Mouse (Mus musculus) erythroblast, embryonic 14.5 days (primary cell): ENCODE measurements around the gene Rps15. TPM values are rescaled to one million over a fixed set of nuclear protein-coding genes. Genes with fewer than 3 reads are reported as not detected.
A peak's percentile ranks its signal among the peaks of the same experiment; 100 is the strongest.
"Not testable (repeated sequence)": the region's sequence is repeated elsewhere in the genome, so short reads cannot be mapped to it uniquely, and the experiment has no call there.

ENCODE experiments used
- H3K27me3 ChIP-seq: 2 replicates; pipeline ENCODE4 v1.6.1; 2012; ENCODE audit warnings: inconsistent platforms; ENCODE audit not compliant: control insufficient read depth
- H3K36me3 ChIP-seq: 2 replicates; pipeline ENCODE4 v1.6.1; 2012; ENCODE audit warnings: mild to moderate bottlenecking, inconsistent platforms; ENCODE audit not compliant: control insufficient read depth
- H3K4me1 ChIP-seq: 2 replicates; pipeline ENCODE4 v1.6.1; 2012; ENCODE audit warnings: inconsistent platforms; ENCODE audit not compliant: control insufficient read depth
- H3K4me3 ChIP-seq: replicated peaks from 2 replicates; pipeline ENCODE3; 2012; ENCODE audit warnings: moderate library complexity, mild to moderate bottlenecking, inconsistent platforms
- H3K9me3 ChIP-seq: 2 replicates; pipeline ENCODE4 v1.6.1; 2012; ENCODE audit warnings: low read length, inconsistent platforms, mixed read lengths; ENCODE audit not compliant: control insufficient read depth
- GATA1 ChIP-seq: IDR thresholded peaks from 2 replicates; pipeline ENCODE4 v1.6.1; 2012; ENCODE audit warnings: low read length, inconsistent platforms, mixed read lengths
- TAL1 ChIP-seq: IDR thresholded peaks from 3 replicates; pipeline ENCODE4 v1.6.1; 2012; ENCODE audit warnings: low read length, inconsistent platforms, mixed read lengths
- polyA plus RNA-seq: library from polyadenylated mRNA; stranded (reverse); fragments of >175 nt; gene quantifications from 2 replicates; pipeline ENCODE4 v1.2.3, GENCODE M21; 2012

Gene Rps15
- 998 and 1,528 TPM in 2 replicates for polyA plus RNA-seq

DNA sequence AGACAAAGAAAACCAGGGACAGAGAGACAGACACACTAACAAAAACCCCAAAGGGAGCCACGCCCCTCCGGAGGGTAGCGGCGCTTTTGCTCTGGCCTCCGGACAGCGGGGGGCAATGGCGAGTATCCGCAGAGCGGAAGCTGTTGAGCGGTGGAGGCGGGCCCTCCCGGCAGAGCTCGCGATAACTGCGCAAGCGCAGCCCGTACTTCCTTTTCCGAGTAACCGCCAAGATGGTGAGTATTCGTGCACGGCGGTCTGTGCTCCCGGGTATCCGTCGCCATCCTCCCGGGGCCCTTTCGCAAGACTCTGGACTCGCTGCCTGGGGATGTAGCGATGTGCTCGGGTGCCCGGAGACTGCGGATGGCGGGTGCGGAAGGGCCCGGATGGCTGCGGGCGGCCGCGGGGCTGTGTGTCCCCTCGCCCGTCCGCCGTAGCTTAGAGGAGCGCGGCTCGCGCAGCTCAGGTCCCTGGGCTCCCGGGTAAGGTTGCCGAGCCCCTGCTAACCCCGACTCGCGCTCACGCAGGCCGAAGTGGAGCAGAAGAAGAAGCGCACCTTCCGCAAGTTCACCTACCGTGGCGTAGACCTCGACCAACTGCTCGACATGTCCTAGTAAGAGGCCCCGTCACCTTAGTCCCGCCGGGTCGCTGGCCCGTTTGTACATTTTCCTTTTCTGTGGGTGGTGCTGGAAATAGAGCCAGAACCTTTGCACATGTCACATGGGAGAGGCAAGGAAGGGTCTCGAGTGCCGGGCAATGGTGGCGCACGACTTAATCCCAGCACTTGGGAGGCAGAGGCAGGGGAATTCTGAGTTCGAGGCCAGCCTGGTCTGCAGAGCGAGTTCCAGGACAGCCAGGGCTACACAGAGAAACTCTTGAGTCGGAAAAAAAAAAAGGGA is at the start of gene Rps15:
Rps15 (plus strand) TSS at position 203 of the 896 bp plus-strand sequence.
- peaks cover 17% of the 10 kb centered on the region for H3K27me3 ChIP-seq
- TF ChIP-seq GATA1 = no peak
- TF ChIP-seq TAL1 = no peak
- peaks cover 64% of the 10 kb centered on the region for H3K4me1 ChIP-seq
- no peaks in the 10 kb centered on the region for H3K9me3 ChIP-seq
- H3K36me3 ChIP-seq = peaks cover 44% of the 10 kb centered on the region
- peak within 1 kb of the TSS; percentile 97 for H3K4me3 ChIP-seq

DNA sequence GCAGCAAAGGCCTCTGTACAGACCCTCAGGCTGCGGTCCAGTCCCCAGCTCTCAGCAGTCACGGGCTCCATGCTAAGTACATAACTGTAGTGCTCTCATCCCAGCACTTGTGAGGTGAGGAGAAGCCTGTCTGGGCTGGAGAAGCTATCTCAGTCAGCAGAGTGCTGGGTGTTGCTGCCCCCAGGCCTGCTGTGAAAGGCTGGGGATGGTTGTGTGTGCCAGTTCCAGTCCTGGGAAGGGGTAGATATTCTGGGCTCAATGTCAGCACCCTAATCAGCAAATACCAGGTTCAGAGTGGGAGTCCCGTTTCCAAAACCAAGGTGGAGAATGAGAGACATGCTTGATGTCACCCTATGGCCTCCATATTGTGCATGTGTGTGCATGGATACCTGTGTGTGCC is 49.6 kb upstream of the Rps15 start:
- no peak overlapping the region for H3K4me3 ChIP-seq
- peaks cover 76% of the 10 kb centered on the region for H3K36me3 ChIP-seq
- TF ChIP-seq GATA1 = no peak
- TF ChIP-seq TAL1 = no peak
- H3K4me1 ChIP-seq = peaks cover 33% of the 10 kb centered on the region
- no peaks in the 10 kb centered on the region for H3K9me3 ChIP-seq
- H3K27me3 ChIP-seq = no peaks in the 10 kb centered on the region

DNA sequence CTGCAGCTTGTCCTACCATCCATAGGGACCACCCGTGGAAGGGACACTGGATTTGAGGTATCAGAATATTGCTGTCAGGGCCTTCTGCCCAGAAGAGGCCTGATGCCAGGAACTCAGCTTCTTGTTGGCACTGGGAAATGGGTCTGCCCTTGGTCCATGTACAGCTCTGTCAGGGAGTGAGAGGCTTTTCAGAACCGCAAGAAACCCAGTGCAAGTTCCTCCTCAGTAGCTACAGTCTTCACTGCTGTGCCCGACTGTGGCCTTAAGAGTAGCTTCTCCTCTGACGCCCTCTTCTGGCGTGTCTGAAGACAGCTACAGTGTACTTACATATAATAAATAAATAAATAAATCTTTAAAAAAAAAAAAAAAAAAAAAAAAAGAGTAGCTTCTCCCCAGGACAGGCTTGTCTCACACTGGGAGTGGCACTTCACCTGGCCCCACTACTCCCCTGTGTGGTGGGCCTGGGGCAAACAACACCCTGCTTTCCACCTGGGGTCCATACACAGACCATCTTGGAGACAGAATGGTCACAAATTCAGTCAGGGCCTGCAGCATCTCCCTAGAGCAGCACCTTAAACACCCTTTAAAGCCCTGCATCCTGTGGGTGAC is 47.4 kb upstream of the Rps15 start:
- no peak overlapping the region for H3K4me3 ChIP-seq
- no peaks in the 10 kb centered on the region for H3K27me3 ChIP-seq
- no peak for TF ChIP-seq GATA1
- TF ChIP-seq TAL1 = no peak
- peaks cover 53% of the 10 kb centered on the region for H3K36me3 ChIP-seq
- peaks cover 51% of the 10 kb centered on the region for H3K4me1 ChIP-seq
- no peaks in the 10 kb centered on the region for H3K9me3 ChIP-seq

DNA sequence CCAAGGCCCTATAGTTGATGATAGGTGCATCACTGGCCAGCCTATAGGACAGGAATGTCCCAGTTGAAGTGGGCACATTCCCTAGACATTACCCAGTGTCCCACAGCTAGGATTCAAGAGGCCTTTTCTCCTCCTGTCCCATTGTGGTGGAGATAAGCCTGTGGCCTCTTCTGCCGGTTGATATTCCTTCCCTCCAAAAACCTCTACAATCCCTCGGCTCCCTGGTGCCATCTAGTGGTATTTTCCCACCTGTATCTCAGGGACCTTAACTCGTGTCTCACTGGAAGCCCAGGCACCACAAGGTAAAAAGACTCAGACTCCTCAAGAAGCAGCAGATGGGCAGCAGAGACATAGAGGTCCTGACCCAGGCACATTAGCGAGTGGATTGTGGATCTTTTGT is 46.7 kb upstream of the Rps15 start:
- H3K36me3 ChIP-seq = peaks cover 49% of the 10 kb centered on the region
- TF ChIP-seq TAL1 (no peak), GATA1 (peak; percentile 42; the same call in 1 of the 2 replicates)
- no peaks in the 10 kb centered on the region for H3K27me3 ChIP-seq
- H3K4me3 ChIP-seq = no peak overlapping the region
- no peaks in the 10 kb centered on the region for H3K9me3 ChIP-seq
- H3K4me1 ChIP-seq = peaks cover 58% of the 10 kb centered on the region

DNA sequence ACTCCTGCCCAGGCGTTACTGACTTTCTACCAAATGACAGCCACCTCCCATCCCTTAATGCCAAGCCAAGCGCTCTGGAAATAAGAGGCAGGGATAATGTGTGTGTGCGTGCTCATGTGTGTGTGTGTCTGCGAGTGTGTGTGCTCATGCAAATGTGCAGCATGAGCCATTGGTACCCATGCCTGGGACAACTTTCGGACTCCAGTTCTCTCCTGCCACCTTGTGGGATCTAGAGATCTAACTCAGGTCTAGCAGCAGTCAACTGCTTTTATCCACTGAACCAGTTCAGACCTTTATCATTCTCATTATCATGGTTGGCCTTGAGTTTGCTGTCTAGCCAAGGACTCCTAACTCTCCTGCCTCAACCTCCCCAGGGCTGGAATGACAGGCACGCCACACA is 44.4 kb upstream of the Rps15 start:
- peak overlapping the region; percentile 82 for H3K4me3 ChIP-seq
- H3K4me1 ChIP-seq = peaks cover 60% of the 10 kb centered on the region

DNA sequence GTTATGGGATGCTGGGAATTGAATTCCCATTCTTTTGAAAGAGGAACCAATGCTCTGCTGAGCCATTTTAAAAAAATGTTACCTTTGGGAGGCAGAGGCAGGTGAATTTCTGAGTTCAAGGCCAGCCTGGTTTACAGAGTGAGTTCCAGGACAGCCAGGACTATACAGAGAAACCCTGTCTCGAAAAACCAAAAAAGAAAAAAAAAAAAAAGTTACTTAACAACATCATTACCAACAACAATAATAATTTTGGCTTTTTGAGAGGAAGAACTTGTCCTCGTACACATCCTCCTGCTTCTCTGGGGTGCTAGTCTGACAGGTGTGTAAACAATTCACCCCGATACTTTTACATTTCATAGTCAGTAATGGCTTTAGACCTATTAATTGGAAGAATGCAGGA is 43.8 kb upstream of the Rps15 start:
- Histone ChIP-seq H3K4me1 (peaks cover 63% of the 10 kb centered on the region), H3K4me3 (peak overlapping the region; percentile 82), H3K36me3 (peaks cover 48% of the 10 kb centered on the region)
- not testable (repeated sequence) for H3K9me3 ChIP-seq, H3K27me3 ChIP-seq

More for the DNA sequence above, 44.4 kb upstream of the Rps15 start:
- H3K27me3 ChIP-seq = no peaks in the 10 kb centered on the region
- TF ChIP-seq TAL1 (no peak), GATA1 (no peak)
- no peaks in the 10 kb centered on the region for H3K9me3 ChIP-seq
- H3K36me3 ChIP-seq = peaks cover 48% of the 10 kb centered on the region

DNA sequence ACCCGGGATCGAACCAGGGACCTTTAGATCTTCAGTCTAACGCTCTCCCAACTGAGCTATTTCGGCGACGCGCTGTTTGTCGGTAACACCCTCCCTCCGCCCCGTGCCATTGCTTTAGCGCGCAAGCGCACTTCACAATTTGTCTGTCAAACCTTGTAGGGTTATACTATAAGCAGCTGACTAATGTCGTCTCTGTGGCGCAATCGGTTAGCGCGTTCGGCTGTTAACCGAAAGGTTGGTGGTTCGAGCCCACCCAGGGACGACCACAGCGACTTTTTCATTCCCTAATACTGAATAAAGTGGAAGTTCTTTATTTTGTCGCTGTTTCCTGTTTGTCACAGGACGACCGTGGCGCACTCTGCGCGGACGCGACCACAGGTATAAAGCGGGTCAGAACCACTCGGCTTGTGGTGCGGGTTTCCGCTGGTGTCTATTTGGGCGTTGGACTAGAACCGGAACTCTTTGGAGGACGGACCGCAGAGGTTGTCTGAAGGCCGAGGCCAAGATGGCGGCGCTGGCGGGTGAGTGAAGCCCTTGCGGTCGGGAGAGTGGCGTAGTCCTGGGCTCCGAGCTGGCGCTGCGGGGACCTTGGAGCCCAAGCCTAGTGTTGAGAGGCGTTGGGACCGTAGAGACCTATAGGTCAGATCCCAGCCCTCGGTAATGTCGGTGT is 43.1 kb upstream of the Rps15 start, which contains the start of gene Ndufs7:
Ndufs7 (plus strand) TSS at position 151 of the 670 bp plus-strand sequence.
- peaks cover 65% of the 10 kb centered on the region for H3K4me1 ChIP-seq
- peak within 1 kb of the TSS; percentile 82 for H3K4me3 ChIP-seq
- H3K27me3 ChIP-seq = no peaks in the 10 kb centered on the region
- no peak for TF ChIP-seq GATA1
- TF ChIP-seq TAL1 = no peak
- H3K9me3 ChIP-seq = no peaks in the 10 kb centered on the region
- H3K36me3 ChIP-seq = peaks cover 48% of the 10 kb centered on the region

DNA sequence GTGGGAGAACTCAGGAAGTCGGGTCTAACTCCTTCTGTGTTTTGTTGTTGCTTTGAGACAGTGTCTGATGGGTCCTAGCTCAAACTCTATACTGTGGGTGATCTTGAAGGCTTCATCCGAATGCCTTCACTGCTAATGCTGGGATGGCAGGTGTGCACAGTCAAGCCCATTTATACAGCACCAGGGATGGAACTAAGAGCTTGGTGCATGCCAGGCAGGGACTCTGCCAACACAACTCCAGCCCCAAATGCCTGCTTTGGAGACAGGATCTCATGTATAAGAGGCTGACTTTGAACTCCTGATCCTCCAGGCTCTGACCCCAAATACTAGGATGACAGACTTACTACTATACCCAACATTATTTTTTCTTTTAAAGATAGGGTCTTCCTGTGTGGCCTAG is 42.2 kb upstream of the Rps15 start:
- Histone ChIP-seq H3K4me1 (peaks cover 70% of the 10 kb centered on the region), H3K4me3 (peak overlapping the region; percentile 82), H3K36me3 (peaks cover 50% of the 10 kb centered on the region), H3K27me3 (no peaks in the 10 kb centered on the region), H3K9me3 (no peaks in the 10 kb centered on the region)
- no peak for TF ChIP-seq GATA1
- TF ChIP-seq TAL1 = no peak

DNA sequence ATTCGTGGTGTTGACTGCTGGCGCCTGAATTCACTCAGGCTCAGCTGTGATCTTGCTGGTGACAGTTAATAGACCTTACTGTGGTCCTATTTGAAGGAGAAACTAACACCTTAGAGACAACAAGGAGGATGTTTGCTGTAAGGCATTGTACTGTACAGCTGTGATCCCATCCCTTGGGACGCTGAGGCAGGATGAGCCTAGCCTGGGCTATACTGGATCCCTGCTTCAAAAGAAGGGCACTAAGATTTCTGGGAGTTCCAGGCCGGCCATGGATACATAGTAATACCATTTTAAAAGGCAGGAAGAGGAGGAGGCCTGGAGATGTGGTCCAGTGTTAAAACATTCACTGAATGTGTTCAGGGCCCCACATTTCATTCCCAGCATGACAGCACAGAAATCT is 41.7 kb upstream of the Rps15 start:
- Histone ChIP-seq H3K36me3 (peaks cover 51% of the 10 kb centered on the region), H3K27me3 (no peaks in the 10 kb centered on the region), H3K9me3 (no peaks in the 10 kb centered on the region), H3K4me1 (peaks cover 65% of the 10 kb centered on the region), H3K4me3 (peak overlapping the region; percentile 82)
- TF ChIP-seq GATA1 (no peak), TAL1 (no peak)
